Mouse (Mus musculus) frontal cortex, postnatal 14 days (tissue): Measurements from ENCODE around the gene Tpbgl.

Source experiments
- DNase-seq, 2 experiments: peaks; one replicate each; pipeline ENCODE4 v3.0.0; 2022; ENCODE audit warnings: low spot score in 2 of 2

Tpbgl gene

DNA sequence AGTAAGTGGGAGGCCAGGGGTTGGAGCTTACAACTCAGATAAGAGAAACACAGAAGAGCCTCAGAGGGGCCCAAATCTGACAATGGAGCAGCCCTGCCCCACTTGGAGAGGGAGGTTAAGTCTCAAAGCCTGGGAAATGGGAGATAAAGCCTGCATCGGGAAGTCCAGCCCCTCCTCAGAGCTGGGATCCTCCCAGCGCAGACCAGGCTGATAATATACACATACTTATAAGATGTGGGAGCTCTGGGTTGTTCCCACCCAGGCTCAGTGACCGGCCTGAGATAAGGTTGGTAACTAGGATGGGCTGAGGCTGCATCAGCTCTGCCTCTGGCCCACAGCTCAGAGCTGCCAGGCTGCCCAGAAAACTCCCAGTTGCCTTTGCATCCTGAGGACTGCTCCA, 15.2 kb upstream of the Tpbgl start:
- no peak for DNase-seq

DNA sequence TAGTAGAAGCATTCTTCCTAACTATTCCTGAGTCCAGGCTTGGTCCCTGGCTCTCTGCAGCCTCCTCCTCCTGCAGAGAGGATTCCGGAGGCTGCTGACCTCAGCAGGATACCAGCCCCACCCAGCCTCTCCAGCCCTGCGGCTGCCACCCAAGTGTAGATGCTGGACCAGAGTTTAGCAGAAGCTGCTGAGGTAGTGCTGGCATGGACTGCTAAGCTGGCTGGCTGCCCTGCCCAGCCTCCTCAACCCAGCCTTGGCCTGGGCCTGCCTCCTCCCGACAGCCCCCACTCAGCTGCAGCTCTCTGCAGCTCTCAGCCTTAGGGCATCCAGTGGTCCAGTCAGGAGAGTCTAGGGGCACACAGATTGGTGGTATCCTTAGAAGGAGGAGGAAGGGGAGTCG, 14.3 kb upstream of the Tpbgl start:
- no peak for DNase-seq

DNA sequence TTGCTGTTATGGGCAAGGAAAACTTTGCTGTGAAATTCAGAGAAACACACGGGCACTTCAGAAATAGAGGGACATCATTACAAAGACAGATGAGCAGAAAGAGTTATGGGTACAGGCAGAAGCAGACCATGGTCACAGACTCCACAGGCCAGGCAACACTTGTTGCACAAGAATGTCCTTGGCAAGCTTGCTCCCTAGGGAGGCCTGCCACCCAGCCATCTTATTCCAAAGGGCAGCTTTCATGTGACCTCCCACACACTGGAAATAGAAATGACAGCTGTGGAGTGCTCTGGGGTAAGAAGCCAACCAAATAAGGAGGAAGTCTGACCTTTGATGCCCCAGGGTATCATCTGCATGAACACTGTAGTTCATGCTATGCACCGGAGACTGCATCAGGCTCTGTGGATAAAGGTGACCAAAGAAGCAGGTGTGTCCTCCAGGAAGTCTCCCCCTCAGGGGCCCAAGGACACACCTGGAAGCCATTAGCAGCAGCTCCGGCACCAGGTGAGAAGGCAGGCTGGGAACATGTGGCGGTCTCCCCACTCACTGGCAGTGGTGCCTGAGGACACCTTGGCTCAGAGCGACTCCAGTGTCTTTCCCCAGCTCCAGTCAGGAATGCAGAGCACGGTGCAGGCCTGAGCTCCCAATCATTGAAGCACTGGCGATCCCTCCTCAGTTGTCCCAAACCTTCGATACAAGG, 7.2 kb upstream of the Tpbgl start:
- no peak for DNase-seq

DNA sequence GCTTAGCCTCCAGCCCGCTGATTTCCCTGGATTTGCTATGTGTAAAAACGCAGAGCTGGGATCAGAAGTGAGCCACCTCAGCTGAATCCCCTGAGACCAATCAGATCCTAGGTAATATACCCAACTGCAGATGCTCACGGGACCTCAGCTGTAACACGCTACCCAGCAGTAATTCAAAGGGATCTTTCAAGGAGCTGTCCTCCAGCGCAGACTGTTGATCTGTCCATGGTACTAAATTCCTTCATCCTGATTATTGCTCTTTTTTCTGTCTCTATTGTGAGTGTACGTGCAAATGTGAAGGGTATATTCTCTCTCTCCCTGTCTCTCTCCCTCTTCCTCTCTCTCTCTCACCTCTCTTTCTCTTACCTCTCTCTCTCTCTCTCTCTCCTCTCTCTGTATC, 5.4 kb upstream of the Tpbgl start:
- DNase-seq, result no peak

DNA sequence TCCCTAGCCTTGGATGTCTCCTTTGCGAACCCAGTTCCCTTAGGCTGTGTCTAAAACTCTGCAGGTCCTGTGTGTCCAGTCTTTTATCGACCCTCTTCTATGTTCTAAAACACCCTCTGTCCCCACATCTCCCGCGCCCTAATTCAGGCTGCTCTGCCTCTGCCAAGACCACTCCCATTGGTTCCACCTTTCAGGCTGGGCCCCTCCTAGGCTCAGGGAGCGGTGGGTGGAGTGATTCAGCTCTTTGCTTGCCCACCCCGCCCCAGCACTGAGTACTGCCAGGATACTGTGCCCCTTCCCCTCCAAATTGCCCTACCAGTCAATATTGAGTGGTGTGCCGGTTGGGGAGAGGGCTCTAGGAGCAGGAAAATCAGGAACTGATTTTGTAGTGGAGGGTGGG, 463 bp upstream of the Tpbgl start:
- DNase-seq, result no peak

DNA sequence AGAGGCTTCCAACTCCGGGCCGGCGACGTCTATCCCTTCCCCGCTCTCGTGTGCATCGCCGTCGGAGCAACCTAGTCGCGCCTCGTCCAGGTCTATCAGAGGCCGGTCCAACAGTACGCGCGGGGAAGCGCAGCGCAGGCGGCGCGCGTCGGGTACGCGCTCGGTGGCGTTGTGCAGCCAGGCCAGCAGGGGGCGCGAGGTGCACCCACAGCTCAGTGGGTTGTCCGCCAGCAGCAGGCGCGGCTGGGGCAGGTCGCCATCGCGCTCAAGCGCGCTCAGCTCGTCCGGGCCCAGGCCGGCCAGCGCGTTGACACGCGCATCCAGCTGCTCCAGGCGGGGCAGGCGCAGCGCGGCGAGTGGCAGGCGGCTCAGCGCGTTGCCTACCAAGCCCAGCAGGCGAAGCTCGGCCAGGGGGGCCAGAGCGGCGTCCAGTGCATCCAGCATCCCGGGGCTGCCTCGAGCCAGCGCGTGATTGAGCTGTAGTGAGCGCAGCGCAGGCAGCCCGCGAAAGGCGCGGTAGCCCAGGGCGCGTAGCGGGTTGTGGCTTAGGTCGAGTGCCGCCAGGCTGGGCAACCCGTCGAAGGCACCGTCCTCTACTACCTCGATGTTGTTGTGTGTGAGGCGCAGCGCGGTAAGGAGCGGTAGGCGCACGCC, 1.1 kb downstream of the Tpbgl start:
- peak; percentile 71 to 78 for DNase-seq

DNA sequence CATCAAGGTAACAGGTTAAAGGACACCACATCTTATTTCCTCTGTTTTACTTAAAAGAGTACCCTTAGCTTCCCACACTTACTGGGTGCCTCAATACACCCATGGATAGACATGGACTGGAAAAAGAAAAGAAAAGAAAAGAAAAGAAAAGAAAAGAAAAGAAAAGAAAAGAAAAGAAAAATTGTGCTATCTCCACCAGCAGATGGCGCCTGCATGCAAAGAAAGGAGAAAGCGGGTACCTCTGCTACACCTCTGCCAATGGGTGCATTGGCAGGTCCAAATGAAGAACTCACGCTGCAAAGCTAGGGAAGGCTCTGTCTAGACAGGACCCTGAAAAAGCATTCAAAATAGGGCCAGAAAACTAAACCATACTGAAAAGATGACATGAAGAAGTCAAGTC, 8.0 kb downstream of the Tpbgl start:
- DNase-seq, result no peak

DNA sequence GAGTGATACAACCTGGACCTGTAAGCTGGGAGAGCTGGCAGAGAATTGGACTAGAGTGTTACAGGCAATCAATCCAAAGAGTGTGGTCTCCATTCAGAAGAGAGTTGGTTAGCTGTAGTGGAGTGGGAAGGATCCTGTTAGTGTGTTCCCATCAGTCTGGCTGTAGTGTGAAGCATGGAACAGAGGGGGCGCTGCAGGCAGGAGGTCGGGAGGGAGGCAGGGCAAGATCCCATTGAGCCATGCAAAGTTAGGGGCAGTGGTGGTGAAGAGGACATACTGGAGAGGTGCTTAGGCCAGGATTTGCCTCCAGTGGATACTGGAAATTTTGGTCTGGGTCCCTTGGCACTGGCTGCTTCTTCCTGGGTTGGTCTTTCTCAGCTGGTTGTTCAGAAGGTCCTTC, 8.6 kb downstream of the Tpbgl start:
- no peak for DNase-seq

DNA sequence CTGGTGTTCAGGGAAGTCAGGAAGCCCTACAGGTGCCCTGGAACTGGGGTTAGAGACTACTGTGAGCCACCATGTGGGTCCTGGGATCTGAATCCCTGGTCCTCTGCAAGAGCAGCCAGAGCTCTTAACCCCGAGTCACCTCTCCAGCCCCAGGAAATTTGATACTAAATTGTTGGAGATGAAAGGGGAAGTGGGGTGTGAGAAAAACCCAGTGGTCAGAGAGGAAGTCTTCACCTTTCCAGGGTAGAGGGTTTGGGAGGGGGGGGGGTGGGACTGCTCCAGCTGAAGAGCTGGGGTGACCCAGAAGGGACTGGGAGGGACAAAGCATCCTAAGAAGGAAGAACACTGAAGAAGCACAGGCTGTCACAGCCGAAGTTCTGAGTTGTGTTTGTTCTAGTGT, 19.3 kb downstream of the Tpbgl start:
- DNase-seq, result no peak

DNA sequence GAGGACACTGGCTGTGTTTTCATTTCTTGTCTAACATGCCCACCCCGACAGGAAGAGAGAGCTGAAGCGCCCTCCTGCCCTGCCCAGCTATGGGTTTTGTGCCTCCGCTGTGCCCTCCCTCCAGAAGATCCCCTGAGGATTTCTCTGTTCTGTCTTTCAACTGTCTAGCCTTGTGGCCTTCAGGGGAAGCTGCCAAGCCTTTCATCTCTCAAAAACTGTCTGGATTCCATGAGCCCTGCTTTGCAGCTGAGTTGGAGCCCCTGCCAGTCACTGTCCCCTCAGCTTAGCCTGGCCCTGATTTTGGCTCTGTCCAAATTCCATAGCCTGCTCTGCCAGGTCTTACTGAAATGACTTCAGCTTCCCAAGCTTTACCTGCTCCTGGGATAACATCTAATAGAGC, 20.1 kb downstream of the Tpbgl start:
- DNase-seq, result no peak

DNA sequence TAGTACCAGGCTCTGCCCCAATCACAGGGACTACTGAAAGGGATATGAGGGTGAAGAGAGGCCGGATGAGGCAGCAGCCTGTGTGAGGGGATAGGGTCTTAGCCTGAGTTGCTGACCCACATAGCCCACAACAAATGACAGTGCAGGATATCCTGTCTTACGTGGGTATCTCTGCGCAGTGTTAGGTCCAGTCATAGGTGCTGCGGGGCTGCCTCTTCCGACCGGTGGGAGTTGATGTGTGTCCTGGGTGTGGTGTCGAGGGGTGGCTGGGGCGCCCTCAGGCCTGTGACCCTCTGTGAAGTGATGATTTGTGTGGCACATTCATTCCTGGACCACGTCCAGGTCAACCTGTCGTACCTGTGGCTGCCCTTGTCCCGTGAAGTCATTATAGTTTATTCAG, 20.6 kb downstream of the Tpbgl start:
- DNase-seq, result no peak

DNA sequence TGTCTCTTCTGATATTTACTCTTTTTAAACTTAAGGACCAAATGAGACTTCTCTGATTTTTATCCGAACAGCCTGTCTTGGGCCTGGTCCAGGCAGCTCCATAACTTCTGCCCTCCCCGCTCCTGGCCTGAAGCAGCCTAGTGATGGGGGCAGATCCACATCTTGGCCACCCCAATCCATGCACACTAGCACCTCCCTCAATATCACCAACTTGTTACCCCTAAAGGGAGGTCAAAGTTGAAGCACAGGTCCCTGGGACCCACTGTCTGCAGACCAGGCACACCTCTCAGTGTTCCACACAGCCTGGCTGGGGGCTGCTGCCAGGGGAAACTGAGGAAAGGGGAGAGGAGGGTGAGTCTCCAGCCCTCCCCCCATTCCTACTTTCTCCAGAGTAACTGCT, 21.8 kb downstream of the Tpbgl start:
- no peak for DNase-seq

DNA sequence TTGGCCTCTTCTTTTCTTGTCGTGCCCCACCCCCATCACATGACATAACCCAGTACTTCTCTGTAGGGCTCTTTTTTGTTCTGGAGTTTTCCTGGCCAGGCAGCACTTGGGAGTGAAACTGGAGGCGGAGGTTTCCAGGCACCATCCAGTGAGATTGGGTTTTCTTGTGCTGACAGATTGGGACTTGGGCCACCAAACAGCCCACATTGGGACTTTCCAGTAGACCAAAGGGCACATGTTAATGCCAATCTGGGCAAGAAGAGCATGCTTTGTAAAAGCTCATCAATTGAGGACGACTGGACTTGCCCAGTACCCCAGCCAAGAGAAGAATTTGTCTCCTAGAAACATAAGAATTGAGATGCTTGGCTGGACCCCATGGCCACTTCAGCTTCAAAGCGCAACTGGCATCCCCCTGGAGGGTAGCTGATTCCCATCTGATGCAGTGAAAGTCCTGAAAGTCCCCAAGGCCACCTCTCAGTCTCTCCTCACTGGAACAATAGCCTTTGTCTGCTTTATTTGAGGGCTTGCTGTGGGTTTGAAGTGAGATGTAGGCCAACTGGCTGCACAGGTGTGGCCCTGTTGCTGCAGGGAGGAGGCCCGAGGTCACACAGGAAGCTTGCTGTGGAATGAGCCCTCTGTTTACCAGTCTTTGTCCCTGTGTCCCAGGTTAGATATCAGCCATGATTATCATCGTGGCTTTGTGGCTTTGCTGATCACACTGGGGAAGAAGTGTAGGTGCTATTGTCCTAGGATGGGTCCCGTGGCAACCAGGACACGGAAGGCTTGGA, 22.8 kb downstream of the Tpbgl start:
- DNase-seq, result no peak

DNA sequence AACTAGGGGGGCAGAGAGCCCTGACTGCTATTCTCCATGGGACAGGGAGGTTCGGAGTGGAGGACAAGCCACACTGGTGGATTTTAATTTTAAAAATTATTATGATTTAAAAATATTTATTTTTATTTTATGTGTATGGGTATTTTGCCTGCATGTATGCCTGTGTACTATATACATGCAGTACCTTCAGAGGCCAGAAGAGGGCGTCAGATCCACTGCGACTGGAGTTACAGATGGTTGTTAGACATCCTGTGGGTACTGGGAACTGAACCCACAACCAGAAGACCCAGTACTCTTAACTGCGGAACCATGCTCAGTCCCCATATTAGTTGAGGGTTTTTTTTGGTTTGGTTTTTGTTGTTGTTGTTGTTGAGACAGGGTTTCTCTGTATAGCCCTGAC, 28.2 kb downstream of the Tpbgl start:
- no peak for DNase-seq

DNA sequence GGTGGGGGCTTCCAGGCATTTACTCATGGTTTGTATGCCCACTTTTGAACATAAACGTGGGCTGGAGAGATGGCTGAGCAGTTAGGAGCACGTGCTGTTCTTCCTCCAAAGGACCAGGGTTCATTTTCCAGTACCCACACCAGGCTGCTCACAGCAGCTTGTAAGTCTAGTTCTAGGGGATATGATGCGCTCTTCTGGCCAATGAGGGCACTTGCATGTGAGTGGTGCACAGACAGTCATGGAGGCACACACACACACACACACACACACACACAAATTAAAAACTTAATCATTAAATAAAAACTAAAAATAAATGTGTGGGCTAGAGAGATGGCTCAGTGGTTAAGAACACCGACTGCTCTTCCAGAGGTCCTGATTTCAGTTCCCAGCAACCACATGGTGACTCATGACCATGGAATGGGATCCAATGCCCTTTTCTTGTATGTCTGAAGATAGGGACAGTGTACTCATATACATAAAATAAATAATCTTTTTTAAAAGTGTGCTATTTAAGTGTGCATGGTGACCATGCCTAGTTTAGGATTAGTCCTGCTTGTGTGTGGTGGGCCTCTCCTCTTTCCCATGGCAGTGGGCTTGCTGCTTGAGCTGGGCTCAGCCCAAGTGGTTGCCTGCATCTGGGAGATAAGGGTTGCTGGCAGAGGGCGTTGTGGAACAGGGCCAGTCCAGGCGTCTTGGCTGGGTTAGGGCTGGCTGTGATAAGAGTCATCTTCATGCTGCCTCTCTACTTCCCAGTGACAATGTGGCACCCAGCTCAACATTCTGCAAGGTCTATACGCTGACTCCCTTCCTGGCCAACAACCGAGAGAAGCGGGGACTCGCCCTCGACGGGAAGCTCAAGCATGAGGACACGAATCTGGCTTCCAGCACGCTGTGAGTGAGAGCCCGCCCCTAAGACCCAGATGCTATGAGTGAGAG, 32.8 kb downstream of the Tpbgl start:
- no peak for DNase-seq

DNA sequence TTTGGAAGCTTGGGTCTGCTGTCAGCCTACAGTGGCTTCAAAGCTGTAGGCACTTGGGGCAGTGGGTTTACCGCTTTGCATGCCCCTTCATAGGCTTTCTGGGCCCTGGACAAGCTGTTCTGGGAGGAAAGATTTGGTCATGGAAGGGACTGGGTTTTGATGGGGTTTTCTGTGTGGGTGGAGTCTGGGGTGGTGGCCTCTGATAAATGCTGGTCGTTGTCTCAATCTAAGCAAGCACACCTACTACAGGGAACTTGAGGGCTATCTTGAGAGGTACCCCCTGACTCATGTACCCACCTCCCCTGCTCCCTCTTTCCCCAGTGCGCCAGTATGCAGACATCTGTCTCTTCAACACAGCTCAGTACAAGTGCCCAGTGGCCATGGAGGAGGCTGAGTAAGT, 34.2 kb downstream of the Tpbgl start:
- no peak for DNase-seq

DNA sequence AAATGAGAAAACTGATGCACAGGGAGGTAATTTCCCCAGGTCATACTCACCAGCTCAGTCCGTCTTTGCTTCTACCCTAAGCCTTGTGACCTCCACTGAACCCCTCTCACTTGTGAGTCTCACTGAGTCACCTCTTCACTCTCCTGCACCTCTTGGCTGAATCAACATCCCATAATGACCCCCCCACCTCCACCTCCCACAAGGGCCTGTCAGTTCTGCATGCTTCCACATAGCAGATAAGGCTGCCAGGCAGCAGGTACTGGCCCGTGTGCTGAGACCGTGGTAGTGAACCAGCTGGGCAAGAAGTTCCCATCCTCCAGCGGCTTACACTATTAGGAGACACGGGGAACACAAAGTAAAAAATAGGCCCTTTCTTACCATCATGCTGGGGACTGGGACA, 36.3 kb downstream of the Tpbgl start:
- no peak for DNase-seq

DNA sequence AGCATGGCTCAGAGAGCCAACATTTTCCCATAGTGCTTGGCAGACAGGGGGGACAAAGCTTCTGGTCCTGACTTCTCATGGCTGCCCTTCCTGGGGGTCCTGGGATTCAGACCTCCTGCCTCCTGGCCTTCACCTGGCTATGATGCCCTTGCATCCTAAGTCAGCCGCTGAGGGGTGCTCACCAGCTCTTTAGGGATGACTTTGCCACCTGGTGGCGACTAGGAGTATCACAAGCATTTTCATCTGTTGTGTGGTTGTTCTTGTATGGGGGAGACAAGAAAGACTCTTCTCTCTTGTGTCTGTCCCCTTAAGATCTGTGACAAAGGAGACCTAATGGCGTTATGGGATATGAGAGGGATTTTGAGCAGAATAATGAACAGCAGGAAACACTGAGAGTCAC, 36.8 kb downstream of the Tpbgl start:
- DNase-seq, result peak; percentile 40 to 70

DNA sequence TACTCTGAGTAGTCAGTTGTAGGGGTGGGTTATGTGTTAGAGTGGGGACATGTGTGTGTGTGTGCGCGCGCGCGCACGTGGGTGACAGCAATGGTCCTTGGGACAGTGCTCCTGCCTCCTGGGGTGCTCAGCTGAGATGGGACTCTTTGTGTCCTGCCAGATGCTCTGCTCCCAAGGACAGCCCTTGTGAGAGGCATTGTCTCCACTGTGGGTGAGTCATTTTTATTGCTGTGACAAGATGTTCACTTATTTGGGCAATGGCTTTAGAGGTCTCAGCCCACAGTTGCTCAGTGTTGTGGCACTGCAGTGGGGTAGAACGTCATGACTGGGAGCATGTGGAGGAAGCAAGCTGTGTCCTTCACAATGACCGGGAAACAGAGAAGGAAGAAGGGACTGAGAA, 40.9 kb downstream of the Tpbgl start:
- no peak for DNase-seq

DNA sequence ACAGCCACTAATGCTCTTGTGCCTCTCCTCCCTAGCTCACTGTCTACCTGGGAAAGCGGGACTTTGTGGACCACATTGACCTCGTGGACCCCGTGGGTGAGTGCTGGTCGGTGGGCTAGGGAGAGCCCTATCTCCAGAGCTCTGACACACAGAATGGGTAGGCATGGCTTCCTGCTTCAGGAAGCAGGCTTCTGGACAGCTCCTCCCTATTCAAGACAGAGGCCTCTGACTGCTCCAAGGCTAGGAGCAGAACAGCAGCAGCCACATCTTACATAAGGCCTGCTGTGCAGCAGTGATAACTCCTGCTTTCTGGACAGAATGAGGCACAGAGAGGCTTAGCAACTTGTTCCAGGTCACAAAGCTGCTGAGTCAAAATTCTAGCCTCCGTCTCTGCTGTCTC, 43.3 kb downstream of the Tpbgl start:
- no peak for DNase-seq

DNA sequence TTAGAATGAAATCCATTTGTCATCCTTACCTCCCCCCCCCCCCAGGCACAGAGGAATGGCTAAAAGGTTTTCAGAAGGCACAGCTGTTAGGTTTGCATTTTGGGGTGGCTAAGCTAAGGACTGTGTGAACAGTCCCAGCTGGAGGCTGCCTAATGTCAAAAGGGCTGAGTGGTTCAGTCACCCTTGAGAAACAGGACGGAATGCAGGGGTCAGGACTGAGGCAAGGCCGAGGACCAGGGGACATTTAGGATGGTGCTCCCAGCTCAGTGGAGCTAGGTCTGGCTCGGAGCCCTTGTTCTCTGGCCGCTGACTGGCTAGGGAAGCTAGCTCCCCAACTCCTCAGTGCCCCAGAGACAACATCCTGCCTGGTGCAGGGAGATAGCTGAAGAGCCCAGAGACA, 44.0 kb downstream of the Tpbgl start:
- DNase-seq, result no peak

DNA sequence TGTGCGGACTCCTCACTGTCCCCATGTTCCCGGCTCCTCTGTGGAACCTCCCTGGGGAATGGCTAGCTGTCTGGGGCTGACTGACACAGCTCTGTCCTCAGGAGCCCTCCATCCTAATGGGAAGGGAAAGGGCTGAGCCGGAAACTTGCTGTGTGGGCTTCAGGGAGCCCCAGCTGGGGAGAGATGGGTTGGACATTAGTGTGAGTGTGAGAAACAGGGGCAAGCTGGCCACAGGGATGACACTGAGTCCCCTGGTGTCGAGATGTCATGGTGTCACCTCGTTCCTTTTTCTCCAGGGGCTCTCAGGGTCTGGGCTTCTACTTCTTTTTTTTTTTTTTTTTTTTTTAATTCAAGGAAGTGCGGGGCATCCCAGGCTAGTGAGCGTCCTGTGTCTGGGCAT, 44.6 kb downstream of the Tpbgl start:
- DNase-seq, result no peak
